Mouse (Mus musculus) G1E (cell line): Measurements from ENCODE around the gene 6330403K07Rik.

Source experiments
- CTCF ChIP-seq: IDR thresholded peaks from 2 replicates; pipeline ENCODE4 v1.5.1; 2012; ENCODE audit warnings: low read depth, low read length, inconsistent platforms, mixed read lengths
- GATA1 ChIP-seq: IDR thresholded peaks from 2 replicates; pipeline ENCODE4 v1.6.1; 2012; ENCODE audit warnings: borderline replicate concordance, low read length, inconsistent platforms, mixed read lengths
- GATA2 ChIP-seq: IDR thresholded peaks from 2 replicates; pipeline ENCODE4 v1.6.1; 2012; ENCODE audit warnings: low read depth, low read length, inconsistent platforms, borderline replicate concordance
- POLR2AphosphoS5 ChIP-seq: IDR thresholded peaks from 2 replicates; pipeline ENCODE4 v1.6.1; 2012; ENCODE audit warnings: low read depth, low read length, inconsistent platforms; ENCODE audit not compliant: insufficient replicate concordance
- TAL1 ChIP-seq: conservative IDR thresholded peaks from 2 replicates; pipeline ENCODE4 v1.6.1; 2012; ENCODE audit warnings: low read depth, low read length, inconsistent platforms, mixed read lengths

DNA sequence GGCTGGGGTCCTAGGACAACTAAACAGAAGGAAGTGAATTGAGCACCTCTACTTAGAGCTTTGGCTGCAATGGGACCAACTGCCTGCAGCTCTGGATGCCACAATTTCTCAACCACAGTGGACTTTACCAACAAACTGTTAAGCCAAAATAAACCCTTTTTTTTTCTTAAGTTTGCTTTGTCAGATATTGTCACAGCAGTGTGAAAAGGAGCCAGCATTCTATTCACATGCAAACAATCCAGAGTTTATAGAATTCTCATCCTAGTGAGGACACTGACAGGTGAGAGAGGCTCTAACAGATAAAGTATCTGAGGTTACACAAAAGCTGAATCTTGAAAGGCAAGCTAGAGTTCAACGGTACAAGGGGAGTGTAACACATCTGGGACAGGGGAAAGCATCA, 16.3 kb downstream of the 6330403K07Rik start:
- TF ChIP-seq CTCF (no peak), POLR2AphosphoS5 (no peak), GATA1 (no peak), GATA2 (no peak), TAL1 (no peak)
